Mouse (Mus musculus) limb, embryonic 12.5 days (tissue): Measurements from ENCODE around the gene Slc38a1. TPM values are rescaled to one million over a fixed set of nuclear protein-coding genes. Genes with fewer than 3 reads are reported as not detected.

Source experiments
- ATAC-seq: fragments of 200-750 bp; cut with Nextera tagmentation; 2 replicates; pipeline ENCODE4 v1.8.0; 2017; ENCODE audit warnings: low read depth, moderate TSS enrichment; ENCODE audit not compliant: insufficient number of reproducible peaks, insufficient read depth, low FRiP score, low TSS enrichment
- H3K27ac ChIP-seq: fragments of 300-500 bp; sonication (generic); 2 replicates; pipeline ENCODE4 v1.5.1; 2016; ENCODE audit warnings: mild to moderate bottlenecking, moderate library complexity
- H3K27me3 ChIP-seq: fragments of 300-500 bp; sonication (generic); 2 replicates; pipeline ENCODE4 v1.6.1; 2016; ENCODE audit warnings: mild to moderate bottlenecking, moderate library complexity
- H3K36me3 ChIP-seq: fragments of 300-500 bp; sonication (generic); 2 replicates; pipeline ENCODE4 v1.6.1; 2016; ENCODE audit warnings: mild to moderate bottlenecking, moderate library complexity
- H3K4me1 ChIP-seq: fragments of 300-500 bp; sonication (generic); replicated peaks from 2 replicates; pipeline ENCODE4 v1.6.1; 2016
- H3K4me2 ChIP-seq: fragments of 300-500 bp; sonication (generic); 2 replicates; pipeline ENCODE4 v1.6.1; 2016; ENCODE audit warnings: mild to moderate bottlenecking, moderate library complexity
- H3K4me3 ChIP-seq: fragments of 300-500 bp; sonication (generic); replicated peaks from 2 replicates; pipeline ENCODE4 v1.5.1; 2016; ENCODE audit warnings: mild to moderate bottlenecking
- H3K9ac ChIP-seq: fragments of 300-500 bp; sonication (generic); replicated peaks from 2 replicates; pipeline ENCODE4 v1.6.1; 2016; ENCODE audit warnings: mild to moderate bottlenecking, moderate library complexity
- H3K9me3 ChIP-seq: fragments of 300-500 bp; sonication (generic); 2 replicates; pipeline ENCODE4 v1.6.1; 2016; ENCODE audit warnings: mild to moderate bottlenecking, moderate library complexity
- WGBS: fragments of 180-500 bp; shearing (Covaris S2); methylation state at CpG from one replicate; pipeline ENCODE4 v1.1.7; 2016; 5-methylcytosine and 5-hydroxymethylcytosine counted together
- polyA plus RNA-seq: library from polyadenylated mRNA; unstranded; fragments of >200 nt; fragmentation: Nextera tagmentation; extraction: Ambion mirVana; gene quantifications from 2 replicates; pipeline ENCODE4 v1.2.1, GENCODE M21; 2016

Slc38a1 gene
- polyA plus RNA-seq, 1 experiment from 2014 or later, result 152 TPM

- Histone ChIP-seq H3K4me2 (no peak overlapping the region), H3K36me3 (no peaks in the 10 kb centered on the region), H3K9ac (no peak overlapping the region), H3K9me3 (no peaks in the 10 kb centered on the region), H3K4me3 (no peak overlapping the region), H3K27me3 (no peaks in the 10 kb centered on the region), H3K4me1 (0 out of 2 replicates have a peak, but pooled peaks cover 3% of the 10 kb centered on the region), H3K27ac (no peak overlapping the region)
- ATAC-seq, result no peak
- 76% methylated on average over 9 of the region's 9 CpGs for WGBS
Measured at GRCm38 (mm10) chr15:96524239-96524738, 118.4 kb downstream of the Slc38a1 start.

Other genes starting within 250 kb of the Slc38a1 start
- gene Scaf11, start 182.1 kb downstream of the Slc38a1 start, polyA plus RNA-seq, result 131 and 133 TPM in 2 replicates
- 210 and 217 TPM in 2 replicates for gene Slc38a2, start 56.8 kb upstream of the Slc38a1 start, polyA plus RNA-seq